In genomic region chr6:146315153-146315552, GRCm38 (mm10) we compare ENCODE assay signal across 21 mouse cellular contexts.
"Had no signal": no experiment of that assay in that cellular context is flagged by ENCODE, and none has a peak within 500 bp of the region (broad histone marks: within the 10 kb centered on the region; RNA-seq: fewer than 3 reads in every experiment).

No protein-coding gene starts in this region.

- H3K27me3 ChIP-seq: limb, embryonic 12.5 days; limb, embryonic 15.5 days; liver, embryonic 13.5 days; midbrain, embryonic 12.5 days; midbrain, embryonic 15.5 days; neural tube, embryonic 12.5 days; neural tube, embryonic 15.5 days had no signal

- DNase-seq: layer of hippocampus, postnatal 36 days; left cerebral cortex, postnatal 4 days; liver, embryonic 13.5 days; lung, adult 2 months; lung, postnatal 14 days; lung, postnatal 4 days; right cerebral cortex, adult 18-20 months; right cerebral cortex, postnatal 14 days; right cerebral cortex, postnatal 4 days; thymus, adult 2 months; thymus, postnatal 14 days; thymus, postnatal 4 days had no signal

- H3K36me3 ChIP-seq: limb, embryonic 12.5 days; limb, embryonic 15.5 days; liver, embryonic 13.5 days; midbrain, embryonic 12.5 days; midbrain, embryonic 15.5 days; neural tube, embryonic 12.5 days; neural tube, embryonic 15.5 days had no signal

- H3K4me1 ChIP-seq: liver, embryonic 13.5 days; midbrain, embryonic 15.5 days; neural tube, embryonic 12.5 days; neural tube, embryonic 15.5 days had no signal

- H3K9ac ChIP-seq: limb, embryonic 12.5 days; limb, embryonic 15.5 days; liver, embryonic 13.5 days; midbrain, embryonic 12.5 days; midbrain, embryonic 15.5 days; neural tube, embryonic 12.5 days; neural tube, embryonic 15.5 days had no signal

- H3K4me3 ChIP-seq: left cerebral cortex, adult 2 months; limb, embryonic 12.5 days; limb, embryonic 15.5 days; liver, embryonic 13.5 days; midbrain, embryonic 12.5 days; midbrain, embryonic 15.5 days; neural tube, embryonic 12.5 days; neural tube, embryonic 15.5 days had no signal

- H3K27ac ChIP-seq: left cerebral cortex, adult 2 months; limb, embryonic 12.5 days; limb, embryonic 15.5 days; liver, embryonic 13.5 days; midbrain, embryonic 12.5 days; midbrain, embryonic 15.5 days; neural tube, embryonic 12.5 days; neural tube, embryonic 15.5 days; stomach, postnatal 0 days had no signal

- ATAC-seq: intestine, postnatal 0 days; midbrain, embryonic 15.5 days had no signal

- H3K4me2 ChIP-seq: limb, embryonic 12.5 days; limb, embryonic 15.5 days; liver, embryonic 13.5 days; midbrain, embryonic 12.5 days; midbrain, embryonic 15.5 days; neural tube, embryonic 12.5 days; neural tube, embryonic 15.5 days had no signal

- H3K9me3 ChIP-seq: limb, embryonic 12.5 days; limb, embryonic 15.5 days; liver, embryonic 13.5 days; midbrain, embryonic 12.5 days; midbrain, embryonic 15.5 days; neural tube, embryonic 12.5 days; neural tube, embryonic 15.5 days had no signal
